Mouse (Mus musculus) kidney, postnatal 14 days (tissue): ENCODE measurements around the gene Ccl27b.
"Not testable (repeated sequence)": the region's sequence is repeated elsewhere in the genome, so short reads cannot be mapped to it uniquely, and the experiment has no call there.

ENCODE experiments used
- DNase-seq: peaks from one replicate; pipeline ENCODE4 v3.0.0; 2022; ENCODE audit warnings: mixed read lengths

Ccl27b gene

GRCm38 (mm10) chr4:42654951-42655350 lies at the start of gene Ccl27b:
TSS of gene Ccl27b (plus strand) at chr4:42655251.
- not testable (repeated sequence) for DNase-seq

- not testable (repeated sequence) for DNase-seq
Observed at GRCm38 (mm10) chr4:42611895-42612294, 43.2 kb upstream of the Ccl27b start, which contains the start of gene Gm10591. TSS of gene Gm10591 (plus strand) at chr4:42612195.

DNA sequence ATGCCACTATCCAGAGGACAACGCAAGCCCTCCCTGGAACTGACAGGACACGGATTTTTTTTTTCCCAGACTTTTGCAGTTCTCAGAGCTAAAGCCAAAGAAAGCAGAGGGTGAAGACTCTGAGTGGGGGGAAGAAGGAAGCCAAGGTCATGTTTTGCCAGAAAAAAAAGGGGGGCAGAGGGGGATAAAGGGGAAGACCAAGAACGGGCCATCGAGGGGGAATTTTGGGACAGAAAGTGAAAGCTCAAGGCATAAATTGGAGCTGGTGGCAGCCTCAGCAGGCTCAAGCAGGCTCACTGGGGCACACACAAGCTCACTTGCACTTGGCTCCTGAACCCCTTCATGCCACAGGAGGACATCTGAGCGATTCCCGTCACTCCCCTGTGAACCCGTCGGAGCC lies 25.6 kb upstream of the Ccl27b start, which contains the start of gene Gm2564:
Gene Gm2564, plus strand, starts transcription at position 301 of the 400 bp plus-strand sequence.
- DNase-seq = not testable (repeated sequence)

- DNase-seq = not testable (repeated sequence)
Observed at GRCm38 (mm10) chr4:42661793-42662192, 6.7 kb downstream of the Ccl27b start, which contains the start of gene Il11ra2. TSS of gene Il11ra2 (minus strand) at chr4:42661893.

GRCm38 (mm10) chr4:42675415-42675814 lies 20.4 kb downstream of the Ccl27b start:
- DNase-seq = not testable (repeated sequence)

GRCm38 (mm10) chr4:42679365-42679764 lies 24.3 kb downstream of the Ccl27b start:
- not testable (repeated sequence) for DNase-seq

GRCm38 (mm10) chr4:42680374-42681356 lies 25.6 kb downstream of the Ccl27b start:
- not testable (repeated sequence) for DNase-seq

GRCm38 (mm10) chr4:42681473-42682182 lies 26.6 kb downstream of the Ccl27b start:
- DNase-seq = not testable (repeated sequence)

- DNase-seq = not testable (repeated sequence)
Observed at GRCm38 (mm10) chr4:42682183-42682524, 27.1 kb downstream of the Ccl27b start.
